Mouse (Mus musculus) liver, embryonic 14.5 days (tissue): ENCODE results near the gene Plxnb2. TPM values are rescaled to one million over a fixed set of nuclear protein-coding genes. Genes with fewer than 3 reads are reported as not detected.

Source experiments
- ATAC-seq: fragments of 200-750 bp; cut with Nextera tagmentation; 2 replicates; pipeline ENCODE4 v1.8.0; 2017; ENCODE audit warnings: moderate number of reproducible peaks, mild to moderate bottlenecking, moderate library complexity; ENCODE audit not compliant: insufficient read depth
- DNase-seq, 3 experiments: peaks; one replicate each; pipeline ENCODE4 v3.0.0-alpha.2; 2012 to 2013; ENCODE audit warnings: low read depth in 3 of 3, low spot score in 3 of 3
- H3K27ac ChIP-seq: fragments of 300-500 bp; sonication (generic); 2 replicates; pipeline ENCODE4 v1.5.1; 2014; ENCODE audit warnings: moderate library complexity, mild to moderate bottlenecking, control low read depth, inconsistent platforms
- H3K27me3 ChIP-seq: fragments of 300-500 bp; sonication (generic); 2 replicates; pipeline ENCODE4 v1.6.1; 2014; ENCODE audit warnings: mild to moderate bottlenecking, low read length, moderate library complexity; ENCODE audit not compliant: control insufficient read depth, insufficient read depth
- H3K36me3 ChIP-seq: fragments of 300-500 bp; sonication (generic); replicated peaks from 2 replicates; pipeline ENCODE4 v1.6.1; 2014; ENCODE audit warnings: low read depth; ENCODE audit not compliant: control insufficient read depth, insufficient read depth
- H3K4me1 ChIP-seq, 2 experiments: fragments of 200-500 bp in 1 of 2; fragments of 300-500 bp in 1 of 2; sonication (generic) in 1 of 2; replicated peaks; 2 replicates each; pipeline ENCODE4 v1.6.1; 2012 to 2014; ENCODE audit warnings: antibody characterized with exemption in 1 of 2, inconsistent platforms in 1 of 2, low read length in 1 of 2; ENCODE audit not compliant: control insufficient read depth in 2 of 2, insufficient read depth in 2 of 2
- H3K4me2 ChIP-seq: fragments of 300-500 bp; sonication (generic); 2 replicates; pipeline ENCODE4 v1.6.1; 2014; ENCODE audit warnings: low read depth, mild to moderate bottlenecking, control low read depth, moderate library complexity
- H3K4me3 ChIP-seq, 2 experiments: fragments of 200-500 bp in 1 of 2; fragments of 300-500 bp in 1 of 2; sonication (generic) in 1 of 2; 2 replicates each; pipeline ENCODE4 v1.5.1; 2012 to 2014; ENCODE audit warnings: low read depth in 2 of 2, low read length in 2 of 2, mild to moderate bottlenecking in 2 of 2, control low read depth in 1 of 2, inconsistent platforms in 1 of 2, moderate library complexity in 1 of 2; ENCODE audit not compliant: insufficient read depth in 1 of 2
- H3K9ac ChIP-seq: fragments of 300-500 bp; sonication (generic); replicated peaks from 2 replicates; pipeline ENCODE4 v1.6.1; 2014; ENCODE audit warnings: mild to moderate bottlenecking, control low read depth, moderate library complexity
- H3K9me3 ChIP-seq: fragments of 300-500 bp; sonication (generic); 2 replicates; pipeline ENCODE4 v1.6.1; 2016; ENCODE audit warnings: low read length, mixed read lengths; ENCODE audit not compliant: control insufficient read depth
- CTCF ChIP-seq: IDR thresholded peaks from 2 replicates; pipeline ENCODE4 v1.5.1; 2016; ENCODE audit warnings: antibody characterized with exemption, low read depth, control low read depth
- EP300 ChIP-seq: IDR thresholded peaks from 2 replicates; pipeline ENCODE4 v1.6.1; 2016; ENCODE audit warnings: antibody characterized with exemption, low read depth
- WGBS: fragments of 180-500 bp; shearing (Covaris S2); extraction: QIAGEN DNeasy Blood & Tissue Kit; methylation state at CpG from one replicate; pipeline ENCODE4 v1.1.7; 2014; ENCODE audit not compliant: insufficient replicate concordance; 5-methylcytosine and 5-hydroxymethylcytosine counted together
- polyA plus RNA-seq, 2 experiments: library from polyadenylated mRNA; depleted of rRNA in 1 of 2; stranded (reverse) in 1 of 2; unstranded in 1 of 2; fragments of >200 nt; fragmentation: Nextera tagmentation in 1 of 2; extraction: Ambion mirVana in 1 of 2; gene quantifications; 2 replicates each; pipeline versions ENCODE4 v1.2.1 to v1.2.3; 2012 to 2014

The Plxnb2 gene
- polyA plus RNA-seq, 2 experiments, result 16.4 to 23.7 TPM

DNA sequence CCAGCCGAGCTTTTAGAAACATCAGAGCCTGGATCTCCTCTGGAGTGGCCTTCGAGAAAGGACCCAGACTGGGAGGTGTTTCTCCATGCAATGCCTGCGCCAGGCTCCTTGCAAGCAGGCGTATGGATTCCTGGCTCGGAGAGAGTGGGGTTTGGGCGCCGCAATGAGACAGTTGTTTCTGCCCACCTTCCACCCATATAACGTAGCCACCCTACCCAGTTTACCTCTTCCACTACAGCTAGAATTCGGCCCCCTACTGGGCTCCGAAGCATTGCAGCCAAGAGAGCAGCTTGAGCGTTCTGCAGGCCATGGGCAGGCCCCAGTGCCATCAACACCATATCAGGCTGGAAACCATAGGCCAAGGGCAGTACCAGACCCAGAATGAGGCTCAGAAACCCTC, 57.0 kb downstream of the Plxnb2 start:
- Histone ChIP-seq H3K9ac (peak overlapping the region; percentile 89), H3K27me3 (no peaks in the 10 kb centered on the region), H3K36me3 (peaks cover 8% of the 10 kb centered on the region), H3K27ac (peak overlapping the region; percentile 59), H3K9me3 (no peaks in the 10 kb centered on the region), H3K4me3 (peak overlapping the region; percentile 90 to 95), H3K4me2 (peak overlapping the region; percentile 91), H3K4me1 (peaks cover 16 to 21% of the 10 kb centered on the region in 2 experiments)
- ATAC-seq, result no peak
- TF ChIP-seq EP300 (no peak), CTCF (peak; percentile 56)
- 45% methylated on average over 11 of the region's 11 CpGs for WGBS
- DNase-seq, result no peak

DNA sequence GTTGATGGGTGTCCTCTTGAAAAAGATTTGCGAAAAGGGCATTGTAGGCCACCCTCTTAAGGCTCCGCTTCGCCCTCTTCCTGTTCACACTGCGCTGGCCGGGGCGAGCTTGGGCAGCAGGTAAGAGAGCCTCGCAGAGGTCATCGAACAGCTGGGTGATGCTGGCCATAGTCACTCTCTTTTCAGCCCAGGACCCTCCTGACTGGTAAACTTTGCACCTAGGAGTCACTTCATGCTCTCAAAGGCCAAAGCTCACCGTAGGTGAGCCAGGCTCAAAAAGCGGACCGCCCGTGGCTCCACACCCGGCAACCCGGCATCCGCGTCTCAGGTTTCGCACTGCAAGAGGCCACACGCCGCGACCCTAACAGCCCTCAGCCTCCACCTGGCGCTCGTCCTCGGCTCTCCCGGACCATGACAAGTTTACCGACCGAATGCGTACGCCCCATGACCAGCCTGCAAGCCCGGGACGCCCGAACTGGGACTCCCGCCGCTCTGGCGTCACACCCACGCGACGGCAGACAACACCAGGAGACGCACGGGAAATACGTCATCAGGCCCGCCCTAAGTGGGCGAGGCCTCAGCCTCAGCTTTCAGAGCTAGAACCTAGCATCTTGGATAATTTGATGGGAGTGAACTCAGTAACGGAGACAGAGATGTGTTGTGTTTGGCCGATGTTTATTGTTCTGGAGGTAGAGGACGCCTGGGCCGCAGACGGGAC, 57.8 kb downstream of the Plxnb2 start, which contains the start of gene Tubgcp6:
Tubgcp6 (minus strand) TSS at position 464 of the 718 bp plus-strand sequence.
- H3K27ac ChIP-seq, result peak within 1 kb of the TSS; percentile 59
- no peak for TF ChIP-seq EP300
- TF ChIP-seq CTCF, result 0 out of 2 replicates have a peak, but pooled peaks have one; percentile 2
- H3K4me3 ChIP-seq, result peak within 1 kb of the TSS; percentile 90 to 95
- H3K36me3 ChIP-seq, result peaks cover 11% of the 10 kb centered on the region
- peak; percentile 91 to 93 (median 92) for DNase-seq
- no peaks in the 10 kb centered on the region for H3K27me3 ChIP-seq
- ATAC-seq, result peak; percentile 90
- no peaks in the 10 kb centered on the region for H3K9me3 ChIP-seq
- under 1% methylated on average over 47 of the region's 47 CpGs for WGBS
- H3K4me1 ChIP-seq, result peaks cover 13 to 21% of the 10 kb centered on the region in 2 experiments
- H3K4me2 ChIP-seq, result peak within 1 kb of the TSS; percentile 91
- peak within 1 kb of the TSS; percentile 89 for H3K9ac ChIP-seq

DNA sequence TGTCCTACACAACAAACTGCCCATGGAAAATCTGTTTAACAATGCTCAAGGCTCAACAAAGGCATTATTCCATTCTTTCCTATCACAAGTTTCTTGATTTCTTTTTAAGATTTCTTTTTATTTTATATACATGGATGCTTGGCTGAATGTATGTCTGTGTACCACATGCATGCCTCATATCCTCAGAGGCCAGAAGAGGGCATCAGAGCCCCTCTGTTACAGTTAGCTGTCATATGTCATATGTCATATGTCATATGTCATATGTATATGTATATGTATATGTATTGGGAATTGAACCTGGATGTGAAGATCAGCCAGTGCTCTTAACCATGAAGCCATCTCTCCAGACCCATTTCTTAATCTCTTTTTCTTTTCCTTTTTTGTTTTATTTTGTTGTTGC, 62.6 kb downstream of the Plxnb2 start:
- ATAC-seq, result no peak
- H3K4me3 ChIP-seq, result no peak overlapping the region
- TF ChIP-seq EP300, result no peak
- TF ChIP-seq CTCF, result peak; percentile 31; the same call in 1 of the 2 replicates
- H3K4me1 ChIP-seq, result peaks cover 4 to 14% of the 10 kb centered on the region in 2 experiments; a peak in 3 of 4 replicates
- peaks cover 33% of the 10 kb centered on the region for H3K36me3 ChIP-seq
- H3K27ac ChIP-seq, result no peak overlapping the region
- no peaks in the 10 kb centered on the region for H3K9me3 ChIP-seq
- no peaks in the 10 kb centered on the region for H3K27me3 ChIP-seq
- no peak overlapping the region for H3K9ac ChIP-seq
- no peak for DNase-seq
- no peak overlapping the region for H3K4me2 ChIP-seq

DNA sequence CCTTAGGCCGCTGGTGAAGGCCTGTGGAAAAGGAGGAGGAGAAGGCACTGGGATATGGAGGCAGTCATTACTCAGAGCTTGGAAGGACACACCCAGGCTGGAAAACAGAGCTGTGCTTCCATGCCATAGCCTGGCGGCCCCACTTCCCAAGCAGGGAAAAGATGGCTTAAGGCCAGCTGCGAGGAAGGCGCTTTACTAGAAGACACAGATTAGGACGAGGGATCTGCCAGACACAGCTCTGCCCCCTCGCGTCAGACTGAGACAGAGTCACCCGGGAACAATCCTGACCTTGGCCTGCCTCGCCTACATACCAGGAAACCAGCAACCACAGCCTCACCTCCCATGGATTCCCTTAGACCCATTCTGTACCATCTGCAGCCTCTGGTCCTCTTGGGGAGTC, 70.4 kb downstream of the Plxnb2 start:
- Histone ChIP-seq H3K27ac (no peak overlapping the region), H3K4me1 (no peaks in the 10 kb centered on the region), H3K9ac (no peak overlapping the region), H3K9me3 (no peaks in the 10 kb centered on the region), H3K36me3 (peaks cover 49% of the 10 kb centered on the region), H3K4me2 (no peak overlapping the region), H3K27me3 (no peaks in the 10 kb centered on the region), H3K4me3 (no peak overlapping the region)
- ATAC-seq, result no peak
- no peak for DNase-seq
- TF ChIP-seq EP300 (no peak), CTCF (no peak)
- 72% methylated on average over 9 of the region's 9 CpGs for WGBS

DNA sequence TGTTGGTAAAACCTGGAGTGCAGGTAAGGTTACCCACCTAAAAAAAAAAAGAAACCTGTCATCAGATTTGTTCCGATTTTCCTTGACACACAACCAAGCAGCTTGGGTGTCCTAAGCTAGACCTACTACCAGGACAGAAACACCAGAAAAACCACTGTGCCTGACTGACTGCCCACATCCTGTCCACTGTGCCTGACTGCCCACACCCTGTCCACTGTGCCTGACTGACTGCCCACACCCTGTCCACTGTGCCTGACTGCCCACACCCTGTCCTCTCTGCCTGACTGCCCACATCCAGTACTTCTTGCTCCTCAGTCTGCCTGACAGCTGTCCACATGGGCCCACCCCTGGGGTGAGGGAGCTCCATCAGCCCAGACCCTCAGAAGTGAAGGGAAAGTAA, 73.6 kb downstream of the Plxnb2 start:
- no peak overlapping the region for H3K9ac ChIP-seq
- no peaks in the 10 kb centered on the region for H3K27me3 ChIP-seq
- ATAC-seq (no peak), DNase-seq (no peak)
- no peak overlapping the region for H3K4me3 ChIP-seq
- TF ChIP-seq CTCF (no peak), EP300 (no peak)
- H3K27ac ChIP-seq, result no peak overlapping the region
- peaks cover 58% of the 10 kb centered on the region for H3K36me3 ChIP-seq
- no peaks in the 10 kb centered on the region for H3K4me1 ChIP-seq
- 88% methylated on average over 1 of the region's 1 CpGs for WGBS
- no peaks in the 10 kb centered on the region for H3K9me3 ChIP-seq
- no peak overlapping the region for H3K4me2 ChIP-seq
